Mouse (Mus musculus): ENCODE measurements at regions not wholly inside any gene's neighbourhood (a gene's known extent, or its start where the extent isn't known, plus 50 kb on each side); places are given as distances from the start of the nearest gene placed in this dataset.

- H3K27me3 ChIP-seq (ENCODE audit: control insufficient read depth, insufficient read depth, low read length) = no peaks in the 10 kb centered on the region
- no peaks in the 10 kb centered on the region for H3K4me1 ChIP-seq (ENCODE audit: control insufficient read depth, insufficient read depth, insufficient read length)
- no peak overlapping the region for H3K4me3 ChIP-seq (ENCODE audit: extremely low read depth, insufficient read depth, insufficient read length)
- no peak overlapping the region for H3K27ac ChIP-seq (ENCODE audit: insufficient read depth, low read length)
- 64% methylated on average over 2 of the region's 2 CpGs for WGBS
- no peak for DNase-seq (ENCODE audit: low read depth in 1 of 2, low spot score in 2 of 2)
- H3K36me3 ChIP-seq (ENCODE audit: control insufficient read depth, insufficient read depth, low read length) = no peaks in the 10 kb centered on the region
- TF ChIP-seq CTCF (IDR thresholded peaks at IDR 0.05; ENCODE audit: extremely low read depth, insufficient read depth, insufficient read length, insufficient replicate concordance) (no peak), POLR2A (IDR thresholded peaks at IDR 0.05; ENCODE audit: low read depth, low read length) (no peak)
Measured at GRCm38 (mm10) chr17:88134546-88134945, 69.5 kb upstream of the Fbxo11 start.

DNA sequence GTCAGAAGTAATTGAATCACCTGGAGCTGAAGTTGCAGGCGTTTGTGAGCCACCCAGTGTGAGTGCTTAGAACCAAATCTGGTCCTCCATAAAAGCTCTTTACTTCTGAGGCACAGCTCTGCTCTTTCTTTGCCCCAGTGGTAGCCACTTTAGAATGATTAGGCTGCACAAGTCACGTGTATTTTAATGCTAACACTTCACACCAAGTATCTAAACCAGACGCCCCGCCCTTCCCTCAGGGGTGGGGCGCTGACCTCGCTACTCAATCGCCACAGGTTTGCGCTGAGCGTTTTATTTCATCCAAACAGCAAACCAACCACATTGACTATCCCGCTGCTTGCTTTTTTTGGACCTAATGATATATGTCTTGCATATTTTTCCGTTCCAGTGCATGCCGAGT, 76.4 kb upstream of the Fbxo11 start:
- peaks cover 2% of the 10 kb centered on the region; the same call in 1 of the 2 replicates for H3K4me1 ChIP-seq (ENCODE audit: control insufficient read depth, insufficient read depth, insufficient read length)
- no peak overlapping the region for H3K27ac ChIP-seq (ENCODE audit: insufficient read depth, low read length)
- no peaks in the 10 kb centered on the region for H3K36me3 ChIP-seq (ENCODE audit: control insufficient read depth, insufficient read depth, low read length)
- no peak overlapping the region for H3K4me3 ChIP-seq (ENCODE audit: extremely low read depth, insufficient read depth, insufficient read length)
- no peak for DNase-seq (ENCODE audit: low read depth in 1 of 2, low spot score in 2 of 2)
- WGBS = 62% methylated on average over 12 of the region's 12 CpGs
- no peaks in the 10 kb centered on the region for H3K27me3 ChIP-seq (ENCODE audit: control insufficient read depth, insufficient read depth, low read length)
- TF ChIP-seq CTCF (IDR thresholded peaks at IDR 0.05; ENCODE audit: extremely low read depth, insufficient read depth, insufficient read length, insufficient replicate concordance) = no peak
- TF ChIP-seq POLR2A (IDR thresholded peaks at IDR 0.05; ENCODE audit: low read depth, low read length) = no peak

GRCm38 (mm10) chr17:88142003-88142402, 76.9 kb upstream of the Fbxo11 start:
- TF ChIP-seq CTCF (IDR thresholded peaks at IDR 0.05; ENCODE audit: extremely low read depth, insufficient read depth, insufficient read length, insufficient replicate concordance) (no peak), POLR2A (IDR thresholded peaks at IDR 0.05; ENCODE audit: low read depth, low read length) (no peak)
- H3K27ac ChIP-seq (ENCODE audit: insufficient read depth, low read length) = no peak overlapping the region
- H3K4me3 ChIP-seq (ENCODE audit: extremely low read depth, insufficient read depth, insufficient read length) = no peak overlapping the region
- H3K36me3 ChIP-seq (ENCODE audit: control insufficient read depth, insufficient read depth, low read length) = no peaks in the 10 kb centered on the region
- whole genome bisulfite sequencing = 73% methylated on average over 8 of the region's 8 CpGs
- H3K4me1 ChIP-seq (ENCODE audit: control insufficient read depth, insufficient read depth, insufficient read length) = peaks cover 2% of the 10 kb centered on the region; the same call in 1 of the 2 replicates
- no peaks in the 10 kb centered on the region for H3K27me3 ChIP-seq (ENCODE audit: control insufficient read depth, insufficient read depth, low read length)
- no peak for DNase-seq (ENCODE audit: low read depth in 1 of 2, low spot score in 2 of 2)

GRCm38 (mm10) chr17:88142809-88143208, 77.7 kb upstream of the Fbxo11 start:
- Histone ChIP-seq H3K4me1 (ENCODE audit: control insufficient read depth, insufficient read depth, insufficient read length) (peaks cover 2% of the 10 kb centered on the region; the same call in 1 of the 2 replicates), H3K27ac (ENCODE audit: insufficient read depth, low read length) (no peak overlapping the region), H3K36me3 (ENCODE audit: control insufficient read depth, insufficient read depth, low read length) (no peaks in the 10 kb centered on the region), H3K4me3 (ENCODE audit: extremely low read depth, insufficient read depth, insufficient read length) (no peak overlapping the region), H3K27me3 (ENCODE audit: control insufficient read depth, insufficient read depth, low read length) (no peaks in the 10 kb centered on the region)
- WGBS = 12% methylated on average over 3 of the region's 3 CpGs
- DNase-seq (ENCODE audit: low read depth in 1 of 2, low spot score in 2 of 2) = no peak
- TF ChIP-seq CTCF (IDR thresholded peaks at IDR 0.05; ENCODE audit: extremely low read depth, insufficient read depth, insufficient read length, insufficient replicate concordance) = no peak
- TF ChIP-seq POLR2A (IDR thresholded peaks at IDR 0.05; ENCODE audit: low read depth, low read length) = no peak

GRCm38 (mm10) chr17:88143378-88143943, 78.4 kb upstream of the Fbxo11 start:
- Histone ChIP-seq H3K27me3 (ENCODE audit: control insufficient read depth, insufficient read depth, low read length) (no peaks in the 10 kb centered on the region), H3K4me1 (ENCODE audit: control insufficient read depth, insufficient read depth, insufficient read length) (peaks cover 2% of the 10 kb centered on the region; the same call in 1 of the 2 replicates), H3K4me3 (ENCODE audit: extremely low read depth, insufficient read depth, insufficient read length) (no peak overlapping the region), H3K36me3 (ENCODE audit: control insufficient read depth, insufficient read depth, low read length) (no peaks in the 10 kb centered on the region), H3K27ac (ENCODE audit: insufficient read depth, low read length) (no peak overlapping the region)
- 93% methylated on average over 3 of the region's 3 CpGs for WGBS
- no peak for DNase-seq (ENCODE audit: low read depth in 1 of 2, low spot score in 2 of 2)
- TF ChIP-seq CTCF (IDR thresholded peaks at IDR 0.05; ENCODE audit: extremely low read depth, insufficient read depth, insufficient read length, insufficient replicate concordance) = no peak
- no peak for TF ChIP-seq POLR2A (IDR thresholded peaks at IDR 0.05; ENCODE audit: low read depth, low read length)

DNA sequence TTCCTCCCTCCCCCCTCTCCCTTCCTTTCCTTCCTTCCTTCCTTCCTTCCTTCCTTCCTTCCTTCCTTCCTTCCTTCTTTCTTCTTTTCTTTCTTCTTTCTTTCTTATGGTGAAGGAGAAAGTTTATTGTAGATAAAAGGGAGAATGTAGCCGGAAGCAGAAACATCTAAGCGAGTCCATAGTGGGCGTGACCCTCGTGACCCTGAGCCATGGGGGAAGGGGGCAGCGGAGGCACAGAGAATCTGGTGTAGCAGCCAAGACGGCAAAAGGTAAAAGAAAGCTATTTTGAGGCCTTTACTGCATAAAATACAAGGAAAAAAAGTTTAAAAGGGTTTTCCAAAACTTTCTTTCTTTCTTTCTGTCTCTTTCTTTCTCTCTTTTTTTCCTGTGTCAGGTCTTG, 93.5 kb upstream of the Fbxo11 start:
- 87% methylated on average over 6 of the region's 6 CpGs for WGBS
- no peak for DNase-seq (ENCODE audit: low read depth in 1 of 2, low spot score in 2 of 2)
- Histone ChIP-seq H3K4me1 (ENCODE audit: control insufficient read depth, insufficient read depth, insufficient read length) (no peaks in the 10 kb centered on the region; the same call in 1 of the 2 replicates), H3K4me3 (ENCODE audit: extremely low read depth, insufficient read depth, insufficient read length) (no peak overlapping the region), H3K36me3 (ENCODE audit: control insufficient read depth, insufficient read depth, low read length) (no peaks in the 10 kb centered on the region), H3K27me3 (ENCODE audit: control insufficient read depth, insufficient read depth, low read length) (no peaks in the 10 kb centered on the region), H3K27ac (ENCODE audit: insufficient read depth, low read length) (no peak overlapping the region)
- no peak for TF ChIP-seq CTCF (IDR thresholded peaks at IDR 0.05; ENCODE audit: extremely low read depth, insufficient read depth, insufficient read length, insufficient replicate concordance)
- TF ChIP-seq POLR2A (IDR thresholded peaks at IDR 0.05; ENCODE audit: low read depth, low read length) = no peak

DNA sequence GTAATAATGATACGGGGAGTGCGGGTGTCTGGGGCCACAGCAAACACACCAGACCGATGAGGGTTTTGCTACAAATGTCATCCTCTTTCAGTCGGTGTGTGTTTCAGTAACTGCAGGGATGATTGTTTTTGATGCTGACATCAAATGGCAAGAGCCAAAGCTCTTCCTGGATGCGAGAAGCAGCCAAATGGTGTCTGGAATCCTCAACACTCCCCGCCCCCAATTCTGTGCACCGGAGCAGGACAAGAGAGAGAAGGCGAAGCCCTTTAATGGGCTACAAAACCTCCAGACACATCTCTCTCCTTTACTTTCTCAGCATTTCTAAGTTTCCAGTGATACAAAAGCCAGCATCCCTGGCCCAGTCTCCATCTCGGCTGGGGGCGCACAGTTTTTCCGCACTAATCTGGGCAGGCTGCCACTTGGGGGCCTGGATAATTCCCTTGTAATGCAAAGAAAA, 94.1 kb upstream of the Fbxo11 start:
- Histone ChIP-seq H3K4me3 (ENCODE audit: extremely low read depth, insufficient read depth, insufficient read length) (no peak overlapping the region), H3K27me3 (ENCODE audit: control insufficient read depth, insufficient read depth, low read length) (no peaks in the 10 kb centered on the region), H3K4me1 (ENCODE audit: control insufficient read depth, insufficient read depth, insufficient read length) (no peaks in the 10 kb centered on the region; the same call in 1 of the 2 replicates), H3K36me3 (ENCODE audit: control insufficient read depth, insufficient read depth, low read length) (no peaks in the 10 kb centered on the region), H3K27ac (ENCODE audit: insufficient read depth, low read length) (no peak overlapping the region)
- DNase-seq (ENCODE audit: low read depth in 1 of 2, low spot score in 2 of 2) = no peak
- WGBS = 79% methylated on average over 11 of the region's 11 CpGs
- no peak for TF ChIP-seq POLR2A (IDR thresholded peaks at IDR 0.05; ENCODE audit: low read depth, low read length)
- TF ChIP-seq CTCF (IDR thresholded peaks at IDR 0.05; ENCODE audit: extremely low read depth, insufficient read depth, insufficient read length, insufficient replicate concordance) = no peak
